Mouse (Mus musculus) kidney, embryonic 14.5 days (tissue): ENCODE data around the gene Sprr2a3. TPM values are rescaled to one million over a fixed set of nuclear protein-coding genes. Genes with fewer than 3 reads are reported as not detected.
A peak's percentile ranks its signal among the peaks of the same experiment; 100 is the strongest.
"Not testable (repeated sequence)": the region's sequence is repeated elsewhere in the genome, so short reads cannot be mapped to it uniquely, and the experiment has no call there.

ENCODE experiments used
- ATAC-seq: fragments of 200-750 bp; cut with Nextera tagmentation; 2 replicates; pipeline ENCODE4 v1.8.0; 2017; ENCODE audit warnings: moderate number of reproducible peaks, mild to moderate bottlenecking, moderate TSS enrichment, moderate library complexity; ENCODE audit not compliant: low FRiP score, low TSS enrichment
- H3K27ac ChIP-seq: fragments of 300-500 bp; sonication (generic); 2 replicates; pipeline ENCODE4 v1.5.1; 2014; ENCODE audit warnings: low read depth, mild to moderate bottlenecking, low read length, moderate library complexity, mixed read lengths
- H3K27me3 ChIP-seq: fragments of 300-500 bp; sonication (generic); 2 replicates; pipeline ENCODE4 v1.6.1; 2014; ENCODE audit warnings: mild to moderate bottlenecking, low read length; ENCODE audit not compliant: control insufficient read depth, insufficient read depth
- H3K36me3 ChIP-seq: fragments of 300-500 bp; sonication (generic); 2 replicates; pipeline ENCODE4 v1.6.1; 2014; ENCODE audit warnings: low read length, mixed read lengths; ENCODE audit not compliant: control insufficient read depth, insufficient read depth
- H3K4me1 ChIP-seq: fragments of 300-500 bp; sonication (generic); 2 replicates; pipeline ENCODE4 v1.6.1; 2014; ENCODE audit warnings: low read length, mixed read lengths; ENCODE audit not compliant: control insufficient read depth, insufficient read depth
- H3K4me2 ChIP-seq: fragments of 300-500 bp; sonication (generic); replicated peaks from 2 replicates; pipeline ENCODE4 v1.6.1; 2014; ENCODE audit warnings: low read depth, mild to moderate bottlenecking, low read length
- H3K4me3 ChIP-seq: fragments of 300-500 bp; sonication (generic); 2 replicates; pipeline ENCODE4 v1.5.1; 2014; ENCODE audit warnings: mild to moderate bottlenecking, low read length
- H3K9ac ChIP-seq: fragments of 300-500 bp; sonication (generic); 2 replicates; pipeline ENCODE4 v1.6.1; 2014; ENCODE audit warnings: low read depth, mild to moderate bottlenecking, low read length, moderate library complexity
- H3K9me3 ChIP-seq: fragments of 300-500 bp; sonication (generic); 2 replicates; pipeline ENCODE4 v1.6.1; 2016; ENCODE audit warnings: low read length; ENCODE audit not compliant: control insufficient read depth
- WGBS: fragments of 180-500 bp; shearing (Covaris S2); extraction: QIAGEN DNeasy Blood & Tissue Kit; methylation state at CpG from one replicate; pipeline ENCODE4 v1.1.7; 2014; 5-methylcytosine and 5-hydroxymethylcytosine counted together
- polyA plus RNA-seq: library from polyadenylated mRNA; unstranded; fragments of >200 nt; fragmentation: Nextera tagmentation; extraction: Ambion mirVana; gene quantifications from 2 replicates; pipeline ENCODE4 v1.2.1, GENCODE M21; 2014

The Sprr2a3 gene
- polyA plus RNA-seq, 1 experiment from 2014 or later: not detected

DNA sequence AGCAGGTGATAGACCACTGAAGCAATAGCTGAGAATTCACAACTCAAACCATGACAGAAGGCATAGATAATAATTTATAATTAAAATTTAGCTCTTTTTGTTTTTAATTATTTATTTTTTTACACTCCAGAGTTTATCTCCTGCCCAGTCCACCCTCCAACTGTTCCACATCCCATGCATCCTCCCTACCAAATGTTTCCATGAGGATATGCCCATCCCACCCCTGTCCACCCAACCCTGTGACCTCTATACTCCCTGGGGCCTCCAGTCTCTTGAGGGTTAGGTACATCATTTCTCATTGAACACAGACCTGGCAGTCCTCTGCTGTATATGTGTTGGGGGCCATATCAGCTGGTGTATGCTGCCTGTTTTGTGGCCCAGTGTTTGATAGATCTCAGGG is 26.7 kb upstream of the Sprr2a3 start:
- not testable (repeated sequence) for H3K27me3 ChIP-seq, H3K4me2 ChIP-seq, H3K9me3 ChIP-seq, H3K4me1 ChIP-seq, H3K4me3 ChIP-seq, H3K36me3 ChIP-seq, H3K27ac ChIP-seq, H3K9ac ChIP-seq
- ATAC-seq: peak; percentile 58; the same call in 1 of the 2 replicates

GRCm38 (mm10) chr3:92263462-92263861 is 21.8 kb upstream of the Sprr2a3 start:
- not testable (repeated sequence) for H3K4me3 ChIP-seq, H3K9me3 ChIP-seq, H3K27me3 ChIP-seq, H3K4me1 ChIP-seq, H3K36me3 ChIP-seq, H3K9ac ChIP-seq, H3K27ac ChIP-seq, H3K4me2 ChIP-seq
- ATAC-seq: peak; percentile 58; the same call in 1 of the 2 replicates
- no CpG with 5 or more reads among the region's 2 CpGs for WGBS

DNA sequence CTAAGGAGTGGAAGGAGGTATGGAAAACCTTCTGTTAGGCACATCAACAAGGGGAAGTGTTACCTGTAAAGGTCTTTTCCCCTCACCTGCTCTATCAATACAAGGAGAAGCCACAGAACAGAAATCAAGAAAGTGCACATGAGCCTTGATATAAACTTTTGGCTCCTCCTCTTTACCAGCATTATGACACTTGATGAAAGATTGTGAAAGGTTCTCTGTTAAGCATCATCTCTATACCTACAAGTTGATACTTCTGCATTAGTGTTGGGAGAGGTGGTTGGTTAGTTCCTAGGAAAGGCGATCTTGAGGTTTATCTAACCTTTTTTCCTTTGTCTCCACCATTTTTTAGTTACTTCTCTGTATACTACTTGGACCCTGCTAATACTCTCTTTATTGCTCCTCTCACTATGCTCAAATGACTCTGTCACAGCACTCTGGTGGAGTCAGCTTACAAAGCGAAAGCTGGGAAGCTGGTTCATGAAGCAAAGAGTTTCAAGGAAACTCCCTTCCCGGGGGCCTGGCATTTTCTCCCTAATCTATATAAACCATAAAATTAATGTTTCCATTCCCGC is 13.7 kb upstream of the Sprr2a3 start:
- not testable (repeated sequence) for H3K36me3 ChIP-seq, H3K9me3 ChIP-seq, H3K27me3 ChIP-seq, H3K4me1 ChIP-seq, H3K4me3 ChIP-seq, H3K9ac ChIP-seq, H3K4me2 ChIP-seq, H3K27ac ChIP-seq
- peak; percentile 86 for ATAC-seq
- no CpG with 5 or more reads among the region's 4 CpGs for WGBS

- H3K4me3 ChIP-seq, H3K27me3 ChIP-seq, H3K4me2 ChIP-seq, H3K9me3 ChIP-seq, H3K9ac ChIP-seq, ATAC-seq, H3K27ac ChIP-seq, H3K36me3 ChIP-seq, H3K4me1 ChIP-seq: not testable (repeated sequence)
Observed at GRCm38 (mm10) chr3:92273504-92273903, 11.7 kb upstream of the Sprr2a3 start.

- WGBS: no CpG with 5 or more reads among the region's 1 CpGs
- ATAC-seq, H3K4me2 ChIP-seq, H3K9me3 ChIP-seq, H3K4me3 ChIP-seq, H3K27ac ChIP-seq, H3K4me1 ChIP-seq, H3K27me3 ChIP-seq, H3K36me3 ChIP-seq, H3K9ac ChIP-seq: not testable (repeated sequence)
Observed at GRCm38 (mm10) chr3:92274018-92274417, 11.2 kb upstream of the Sprr2a3 start.

DNA sequence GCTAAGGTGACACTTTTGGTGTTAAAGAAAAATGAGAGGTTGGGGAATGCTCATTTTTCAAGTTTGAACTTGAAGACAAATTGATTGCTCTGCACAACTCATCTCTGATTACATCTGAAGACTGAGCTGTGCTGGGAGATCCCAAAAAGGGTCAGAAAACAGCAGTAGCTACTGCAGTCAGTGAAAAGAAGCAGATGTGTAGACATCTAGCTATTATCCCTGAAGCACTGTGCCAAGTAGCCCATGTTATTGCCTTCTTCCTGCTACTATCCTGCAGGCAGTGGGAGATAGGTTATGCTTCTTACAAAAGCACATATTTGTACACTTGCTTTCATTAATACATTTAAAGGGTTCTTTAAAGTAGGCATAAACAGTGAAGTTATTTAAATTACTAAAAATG is 5.6 kb upstream of the Sprr2a3 start:
- H3K9me3 ChIP-seq, H3K27ac ChIP-seq, ATAC-seq, H3K27me3 ChIP-seq, H3K4me3 ChIP-seq, H3K9ac ChIP-seq, H3K4me1 ChIP-seq, H3K4me2 ChIP-seq, H3K36me3 ChIP-seq: not testable (repeated sequence)

- H3K27ac ChIP-seq, H3K4me1 ChIP-seq, H3K9me3 ChIP-seq, H3K9ac ChIP-seq, H3K36me3 ChIP-seq, H3K4me3 ChIP-seq, H3K27me3 ChIP-seq, H3K4me2 ChIP-seq: not testable (repeated sequence)
- 55% methylated on average over 5 of the region's 12 CpGs for WGBS
- ATAC-seq: peak; percentile 58
Observed at GRCm38 (mm10) chr3:92280963-92281606, 4.1 kb upstream of the Sprr2a3 start.

GRCm38 (mm10) chr3:92288489-92288888 is 3.3 kb downstream of the Sprr2a3 start:
- H3K27me3 ChIP-seq, H3K4me3 ChIP-seq, H3K4me2 ChIP-seq, H3K36me3 ChIP-seq, H3K9ac ChIP-seq, H3K9me3 ChIP-seq, H3K27ac ChIP-seq, H3K4me1 ChIP-seq: not testable (repeated sequence)
- WGBS: 88% methylated on average over 3 of the region's 6 CpGs
- peak; percentile 57; the same call in 1 of the 2 replicates for ATAC-seq

- Histone ChIP-seq H3K27me3 (no peaks in the 10 kb centered on the region), H3K9ac (no peak overlapping the region), H3K4me1 (no peaks in the 10 kb centered on the region), H3K4me3 (no peak overlapping the region), H3K27ac (no peak overlapping the region), H3K4me2 (no peak overlapping the region), H3K9me3 (no peaks in the 10 kb centered on the region), H3K36me3 (no peaks in the 10 kb centered on the region)
- ATAC-seq: no peak
- 89% methylated on average over 1 of the region's 1 CpGs for WGBS
Observed at GRCm38 (mm10) chr3:92307406-92307805, 22.2 kb downstream of the Sprr2a3 start.
